Mouse (Mus musculus) CH12.LX (cell line): ENCODE data around the gene Pla2r1. TPM values are rescaled to one million over a fixed set of nuclear protein-coding genes. Genes with fewer than 3 reads are reported as not detected.

Experiments
- DNase-seq: peaks from one replicate; pipeline ENCODE4 v3.0.0-alpha.2; 2013; ENCODE audit errors: extremely low read depth
- H3K27ac ChIP-seq: 2 replicates; pipeline ENCODE4 v1.5.1; 2012; ENCODE audit warnings: low read depth, mild to moderate bottlenecking, control low read depth, moderate library complexity; ENCODE audit not compliant: insufficient read depth
- H3K27me3 ChIP-seq: replicated peaks from 2 replicates; pipeline ENCODE3; 2012; ENCODE audit warnings: inconsistent platforms
- H3K36me3 ChIP-seq, 2 experiments: replicated peaks in 1 of 2; 2 replicates each; pipeline versions ENCODE3 to v1.6.1; 2012; ENCODE audit warnings: inconsistent platforms in 1 of 2, low read length in 1 of 2, mild to moderate bottlenecking in 1 of 2, mixed read lengths in 1 of 2, moderate library complexity in 1 of 2; ENCODE audit not compliant: control insufficient read depth in 1 of 2, insufficient read depth in 1 of 2
- H3K4me1 ChIP-seq, 2 experiments: 2 replicates each; pipeline ENCODE4 v1.6.1; 2012; ENCODE audit warnings: inconsistent platforms in 1 of 2, moderate library complexity in 1 of 2; ENCODE audit not compliant: insufficient read depth in 2 of 2, control insufficient read depth in 1 of 2
- H3K4me2 ChIP-seq: 2 replicates; pipeline ENCODE4 v1.6.1; 2012; ENCODE audit warnings: low read depth, mild to moderate bottlenecking, control low read depth; ENCODE audit not compliant: poor library complexity, insufficient read depth, severe bottlenecking
- H3K4me3 ChIP-seq, 3 experiments: fragments of 150-350 bp in 1 of 3; sonication (generic) in 1 of 3; replicated peaks in 1 of 3; 2 replicates each; pipeline versions ENCODE3 to v1.5.1; 2011 to 2012; ENCODE audit warnings: low read depth in 2 of 3, low read length in 2 of 3, mild to moderate bottlenecking in 2 of 3, moderate library complexity in 2 of 3, control low read depth in 1 of 3, improper control_type of control experiment in 1 of 3, inconsistent platforms in 1 of 3, mixed read lengths in 1 of 3; ENCODE audit not compliant: poor library complexity in 1 of 3
- H3K79me2 ChIP-seq: replicated peaks from 2 replicates; pipeline ENCODE4 v1.6.1; 2012; ENCODE audit warnings: mild to moderate bottlenecking, moderate library complexity; ENCODE audit not compliant: control insufficient read depth, poor library complexity, insufficient read depth, severe bottlenecking; ENCODE audit errors: extremely low read depth
- H3K9ac ChIP-seq: 2 replicates; pipeline ENCODE4 v1.6.1; 2012; ENCODE audit warnings: low read depth, mild to moderate bottlenecking, control low read depth, moderate library complexity; ENCODE audit not compliant: insufficient read depth
- H3K9me3 ChIP-seq: replicated peaks from 2 replicates; pipeline ENCODE3; 2012; ENCODE audit warnings: low read length, inconsistent platforms, mixed read lengths
- BHLHE40 ChIP-seq: IDR thresholded peaks from 2 replicates; pipeline ENCODE4 v1.6.1; 2011; ENCODE audit warnings: mild to moderate bottlenecking, low read depth, low read length, improper control_type of control experiment
- CHD1 ChIP-seq: IDR thresholded peaks from 2 replicates; pipeline ENCODE4 v1.6.1; 2012; ENCODE audit warnings: low read depth, low read length, improper control_type of control experiment, inconsistent platforms
- CTCF ChIP-seq, 2 experiments: IDR thresholded peaks in 1 of 2; conservative IDR thresholded peaks in 1 of 2; 2 replicates each; pipeline ENCODE4 v1.5.1; 2011 to 2012; ENCODE audit warnings: low read depth in 2 of 2, low read length in 2 of 2, improper control_type of control experiment in 1 of 2, inconsistent platforms in 1 of 2, mild to moderate bottlenecking in 1 of 2, moderate library complexity in 1 of 2
- E2F4 ChIP-seq: IDR thresholded peaks from 2 replicates; pipeline ENCODE4 v1.6.1; 2011; ENCODE audit warnings: low read depth, low read length, improper control_type of control experiment; ENCODE audit not compliant: insufficient replicate concordance
- EP300 ChIP-seq: IDR thresholded peaks from 2 replicates; pipeline ENCODE4 v1.6.1; 2011; ENCODE audit warnings: low read length, improper control_type of control experiment
- IRF4 ChIP-seq: IDR thresholded peaks from 2 replicates; pipeline ENCODE4 v1.6.1; 2014; ENCODE audit warnings: low read depth, mild to moderate bottlenecking, inconsistent platforms, low read length, improper control_type of control experiment
- JUN ChIP-seq: IDR thresholded peaks from 2 replicates; pipeline ENCODE4 v1.6.1; 2011; ENCODE audit warnings: low read depth, mild to moderate bottlenecking, low read length, improper control_type of control experiment, moderate library complexity; ENCODE audit not compliant: insufficient read depth
- JUND ChIP-seq: conservative IDR thresholded peaks from 2 replicates; pipeline ENCODE4 v1.6.1; 2011; ENCODE audit warnings: low read depth, low read length, improper control_type of control experiment
- KAT2A ChIP-seq: IDR thresholded peaks from 2 replicates; pipeline ENCODE4 v1.6.1; 2012; ENCODE audit warnings: low read length, improper control_type of control experiment, inconsistent platforms; ENCODE audit not compliant: insufficient replicate concordance
- MAFK ChIP-seq: IDR thresholded peaks from 2 replicates; pipeline ENCODE4 v1.6.1; 2011; ENCODE audit warnings: low read length, improper control_type of control experiment; ENCODE audit not compliant: insufficient replicate concordance
- MAZ ChIP-seq: IDR thresholded peaks from 2 replicates; pipeline ENCODE4 v1.6.1; 2012; ENCODE audit warnings: low read depth, mild to moderate bottlenecking, inconsistent platforms, low read length, improper control_type of control experiment, moderate library complexity
- MEF2A ChIP-seq: IDR thresholded peaks from 2 replicates; pipeline ENCODE4 v1.6.1; 2014; ENCODE audit warnings: low read depth, mild to moderate bottlenecking, inconsistent platforms, low read length, improper control_type of control experiment, borderline replicate concordance
- MYC ChIP-seq: IDR thresholded peaks from 2 replicates; pipeline ENCODE4 v1.6.1; 2011; ENCODE audit warnings: low read depth, mild to moderate bottlenecking, improper control_type of control experiment, low read length
- PAX5 ChIP-seq: IDR thresholded peaks from 2 replicates; pipeline ENCODE4 v1.6.1; 2012; ENCODE audit warnings: low read length, inconsistent platforms, mixed read lengths
- POLR2AphosphoS2 ChIP-seq: IDR thresholded peaks from 2 replicates; pipeline ENCODE4 v1.6.1; 2011; ENCODE audit warnings: low read depth, low read length, improper control_type of control experiment
- SMC3 ChIP-seq: IDR thresholded peaks from 2 replicates; pipeline ENCODE4 v1.6.1; 2011; ENCODE audit warnings: low read depth, low read length, improper control_type of control experiment
- USF1 ChIP-seq: IDR thresholded peaks from 2 replicates; pipeline ENCODE4 v1.6.1; 2014; ENCODE audit warnings: low read depth, mild to moderate bottlenecking, inconsistent platforms, low read length, improper control_type of control experiment
- ZC3H11A ChIP-seq: IDR thresholded peaks from 2 replicates; pipeline ENCODE4 v1.6.1; 2012; ENCODE audit warnings: low read depth, mild to moderate bottlenecking, inconsistent platforms, low read length, improper control_type of control experiment
- ZKSCAN1 ChIP-seq: IDR thresholded peaks from 2 replicates; pipeline ENCODE4 v1.6.1; 2012; ENCODE audit warnings: low read depth, inconsistent platforms, low read length, improper control_type of control experiment, borderline replicate concordance
- ZMIZ1 ChIP-seq: IDR thresholded peaks from 2 replicates; pipeline ENCODE4 v1.6.1; 2012; ENCODE audit warnings: low read depth, mild to moderate bottlenecking, inconsistent platforms, low read length, improper control_type of control experiment
- ZNF384 ChIP-seq: IDR thresholded peaks from 2 replicates; pipeline ENCODE4 v1.6.1; 2012; ENCODE audit warnings: low read depth, low read length, improper control_type of control experiment, inconsistent platforms
- dilution Hi-C: fragments of 300-500 bp; cut with MboI; formaldehyde crosslinking; loops from 2 replicates; pipeline ENCODE4 v1.14.3; 2020; ENCODE audit warnings: low sequenced_read_pairs; ENCODE audit not compliant: extremely low pct_unique_long_range_greater_than_20kb, extremely low pct_ligation_motif_present
- in situ Hi-C: fragments of 300-500 bp; cut with MboI; formaldehyde crosslinking; loops from 3 replicates; pipeline ENCODE4 v1.14.3; 2019; ENCODE audit warnings: low sequenced_read_pairs, low pct_ligation_motif_present, low pct_unique_long_range_greater_than_20kb, mixed read lengths
- polyA plus RNA-seq: library from polyadenylated mRNA; unstranded; fragments of >175 nt; gene quantifications from 2 replicates; pipeline ENCODE4 v1.2.1, GENCODE M21; 2012; ENCODE audit warnings: low read depth; ENCODE audit not compliant: insufficient read length
- total RNA-seq, 2 experiments: library from RNA; depleted of rRNA; stranded (reverse); fragments of 300-350 nt in 1 of 2; fragments of >200 nt in 1 of 2; gene quantifications; 2 replicates each; pipeline ENCODE4 v1.2.3; 2012 to 2014

Gene Pla2r1
- total and polyA plus RNA-seq, 3 experiments = not detected

GRCm38 (mm10) chr2:60377260-60377659 lies 175.8 kb downstream of the Pla2r1 start:
- H3K4me1 ChIP-seq = peaks cover 23 to 40% of the 10 kb centered on the region in 2 experiments
- H3K79me2 ChIP-seq = peaks cover 5% of the 10 kb centered on the region; the same call in 1 of the 2 replicates
- in situ Hi-C loops = no loop called here
- no peak overlapping the region for H3K4me3 ChIP-seq
- DNase-seq = no peak
- TF ChIP-seq MAZ = no peak
- TF ChIP-seq ZC3H11A = no peak
- TF ChIP-seq EP300 = 0 out of 2 replicates have a peak, but pooled peaks have one; percentile 17
- peak; percentile 16; the same call in 1 of the 2 replicates for TF ChIP-seq MEF2A
- peak; percentile 72 for TF ChIP-seq ZNF384
- no peak for TF ChIP-seq BHLHE40
- 0 out of 2 replicates have a peak, but pooled peaks have one; percentile 59 for TF ChIP-seq CHD1
- no peak for TF ChIP-seq USF1
- TF ChIP-seq MYC = no peak
- peak; percentile 53; the same call in 1 of the 2 replicates for TF ChIP-seq MAFK
- TF ChIP-seq POLR2AphosphoS2 = no peak
- no peak for TF ChIP-seq PAX5
- TF ChIP-seq JUN = no peak
- TF ChIP-seq, all 38 proteins: peak for 5
- Histone ChIP-seq H3K27ac (no peak overlapping the region; the same call in 1 of the 2 replicates), H3K9me3 (no peaks in the 10 kb centered on the region), H3K27me3 (no peaks in the 10 kb centered on the region), H3K4me2 (peak overlapping the region; percentile 49; the same call in 1 of the 2 replicates), H3K36me3 (peaks cover 25 to 47% of the 10 kb centered on the region in 2 experiments), H3K9ac (no peak overlapping the region; the same call in 1 of the 2 replicates)
- dilution Hi-C loops = no loop called here

GRCm38 (mm10) chr2:60375608-60376107 lies 177.4 kb downstream of the Pla2r1 start:
- no peak for DNase-seq
- Histone ChIP-seq H3K4me3 (no peak overlapping the region), H3K36me3 (peaks cover 25 to 54% of the 10 kb centered on the region in 2 experiments), H3K4me2 (no peak overlapping the region), H3K4me1 (peaks cover 26 to 51% of the 10 kb centered on the region in 2 experiments), H3K27me3 (no peaks in the 10 kb centered on the region), H3K27ac (no peak overlapping the region), H3K9ac (no peak overlapping the region), H3K79me2 (no peaks in the 10 kb centered on the region; the same call in 1 of the 2 replicates), H3K9me3 (no peaks in the 10 kb centered on the region)
- dilution Hi-C loops (no loop called here), in situ Hi-C loops (no loop called here)
- no peak for TF ChIP-seq JUN
- no peak for TF ChIP-seq ZMIZ1
- TF ChIP-seq CTCF (conservative IDR thresholded peaks at IDR 0.05 in 1 of 2, IDR thresholded peaks at IDR 0.05 in 1 of 2; ENCODE audit: low read depth in 2 of 2, low read length in 2 of 2) = no peak
- no peak for TF ChIP-seq CHD1
- TF ChIP-seq JUND = no peak
- no peak for TF ChIP-seq KAT2A
- TF ChIP-seq EP300 = no peak
- TF ChIP-seq ZKSCAN1 = no peak
- no peak for TF ChIP-seq MAZ
- TF ChIP-seq IRF4 = no peak
- TF ChIP-seq SMC3 = no peak
- no peak for TF ChIP-seq E2F4
